Mouse (Mus musculus): ENCODE data around the gene Syne3. TPM values are rescaled to one million over a fixed set of nuclear protein-coding genes. Genes with fewer than 3 reads are reported as not detected.

The Syne3 gene
- total RNA-seq, 2 experiments from 2014 or later: 7.3 to 7.8 TPM

- no peak for DNase-seq
These were observed 87.0 kb downstream of the Syne3 start for GRCm38 (mm10) chr12:104922647-104923046.

- DNase-seq: no peak
These were observed 88.5 kb downstream of the Syne3 start for GRCm38 (mm10) chr12:104921071-104921470.

GRCm38 (mm10) chr12:104919247-104919646 is 90.4 kb downstream of the Syne3 start:
- no peak for DNase-seq

GRCm38 (mm10) chr12:104917927-104918326 is 91.7 kb downstream of the Syne3 start:
- DNase-seq: no peak

- DNase-seq: no peak
These were observed 92.3 kb downstream of the Syne3 start for GRCm38 (mm10) chr12:104917297-104917696.

GRCm38 (mm10) chr12:104916776-104917175 is 92.8 kb downstream of the Syne3 start:
- no peak for DNase-seq

GRCm38 (mm10) chr12:104915681-104916080 is 93.9 kb downstream of the Syne3 start:
- no peak for DNase-seq

- no peak for DNase-seq
These were observed 96.6 kb downstream of the Syne3 start for GRCm38 (mm10) chr12:104912990-104913389.

- DNase-seq: no peak
These were observed 97.2 kb downstream of the Syne3 start for GRCm38 (mm10) chr12:104912281-104912933.

GRCm38 (mm10) chr12:104909750-104910149 is 99.9 kb downstream of the Syne3 start:
- no peak for DNase-seq

- DNase-seq: no peak
These were observed 100.6 kb downstream of the Syne3 start for GRCm38 (mm10) chr12:104908986-104909385.

GRCm38 (mm10) chr12:104908024-104908781 is 101.4 kb downstream of the Syne3 start:
- DNase-seq: no peak

GRCm38 (mm10) chr12:104907133-104907532 is 102.5 kb downstream of the Syne3 start:
- DNase-seq: no peak

GRCm38 (mm10) chr12:104904138-104904537 is 105.5 kb downstream of the Syne3 start:
- DNase-seq: no peak

GRCm38 (mm10) chr12:104902392-104903053 is 107.1 kb downstream of the Syne3 start:
- DNase-seq: no peak

GRCm38 (mm10) chr12:104901320-104901719 is 108.3 kb downstream of the Syne3 start:
- DNase-seq: no peak

- peak; percentile 39 for DNase-seq
These were observed 109.8 kb downstream of the Syne3 start for GRCm38 (mm10) chr12:104899835-104900234.

- DNase-seq: no peak
These were observed 110.4 kb downstream of the Syne3 start for GRCm38 (mm10) chr12:104899161-104899560.

GRCm38 (mm10) chr12:104898718-104899117 is 110.9 kb downstream of the Syne3 start:
- no peak for DNase-seq

GRCm38 (mm10) chr12:104897051-104897618 is 112.5 kb downstream of the Syne3 start:
- DNase-seq: no peak

GRCm38 (mm10) chr12:104896640-104897039 is 113.0 kb downstream of the Syne3 start:
- DNase-seq: no peak

- DNase-seq: no peak
These were observed 117.4 kb downstream of the Syne3 start for GRCm38 (mm10) chr12:104892245-104892644.

- DNase-seq: no peak
These were observed 119.5 kb downstream of the Syne3 start for GRCm38 (mm10) chr12:104890066-104890465.
